Mouse (Mus musculus) forebrain, embryonic 14.5 days (tissue): ENCODE results near the gene Exoc3l4. TPM values are rescaled to one million over a fixed set of nuclear protein-coding genes. Genes with fewer than 3 reads are reported as not detected.

ENCODE experiments used
- ATAC-seq: fragments of 200-750 bp; cut with Nextera tagmentation; 2 replicates; pipeline ENCODE4 v1.8.0; 2017; ENCODE audit warnings: mild to moderate bottlenecking, moderate library complexity
- DNase-seq: peaks from one replicate; pipeline ENCODE4 v3.0.0-alpha.2; 2015; ENCODE audit warnings: low spot score
- H3K27ac ChIP-seq: fragments of 300-500 bp; sonication (generic); 2 replicates; pipeline ENCODE4 v1.5.1; 2014; ENCODE audit warnings: low read depth, mild to moderate bottlenecking, control low read depth, low read length, moderate library complexity
- H3K27me3 ChIP-seq: fragments of 300-500 bp; sonication (generic); replicated peaks from 2 replicates; pipeline ENCODE4 v1.6.1; 2014; ENCODE audit warnings: low read length, control low read depth, mixed read lengths; ENCODE audit not compliant: control insufficient read depth, insufficient read depth
- H3K36me3 ChIP-seq: fragments of 300-500 bp; sonication (generic); 2 replicates; pipeline ENCODE4 v1.6.1; 2014; ENCODE audit warnings: low read length, control low read depth; ENCODE audit not compliant: control insufficient read depth, insufficient read depth
- H3K4me1 ChIP-seq: fragments of 300-500 bp; sonication (generic); 2 replicates; pipeline ENCODE4 v1.6.1; 2014; ENCODE audit warnings: antibody characterized with exemption, low read length, control low read depth; ENCODE audit not compliant: control insufficient read depth, insufficient read depth
- H3K4me2 ChIP-seq: fragments of 300-500 bp; sonication (generic); 2 replicates; pipeline ENCODE4 v1.6.1; 2014; ENCODE audit warnings: mild to moderate bottlenecking, control low read depth, low read length
- H3K4me3 ChIP-seq: fragments of 300-500 bp; sonication (generic); 2 replicates; pipeline ENCODE4 v1.5.1; 2014; ENCODE audit warnings: low read depth, low read length, control low read depth
- H3K9ac ChIP-seq: fragments of 300-500 bp; sonication (generic); 2 replicates; pipeline ENCODE4 v1.6.1; 2014; ENCODE audit warnings: mild to moderate bottlenecking, low read length, control low read depth, moderate library complexity
- H3K9me3 ChIP-seq: fragments of 300-500 bp; sonication (generic); replicated peaks from 2 replicates; pipeline ENCODE4 v1.6.1; 2016; ENCODE audit warnings: low read length, control low read depth, mixed read lengths; ENCODE audit not compliant: control insufficient read depth
- WGBS: fragments of 180-500 bp; shearing (Covaris S2); extraction: QIAGEN DNeasy Blood & Tissue Kit; methylation state at CpG from one replicate; pipeline ENCODE4 v1.1.7; 2014; 5-methylcytosine and 5-hydroxymethylcytosine counted together
- polyA plus RNA-seq: library from polyadenylated mRNA; unstranded; fragments of >200 nt; fragmentation: Nextera tagmentation; extraction: Ambion mirVana; gene quantifications from 2 replicates; pipeline ENCODE4 v1.2.1, GENCODE M21; 2014

Gene Exoc3l4
- polyA plus RNA-seq, 1 experiment from 2014 or later: 2.7 TPM

DNA sequence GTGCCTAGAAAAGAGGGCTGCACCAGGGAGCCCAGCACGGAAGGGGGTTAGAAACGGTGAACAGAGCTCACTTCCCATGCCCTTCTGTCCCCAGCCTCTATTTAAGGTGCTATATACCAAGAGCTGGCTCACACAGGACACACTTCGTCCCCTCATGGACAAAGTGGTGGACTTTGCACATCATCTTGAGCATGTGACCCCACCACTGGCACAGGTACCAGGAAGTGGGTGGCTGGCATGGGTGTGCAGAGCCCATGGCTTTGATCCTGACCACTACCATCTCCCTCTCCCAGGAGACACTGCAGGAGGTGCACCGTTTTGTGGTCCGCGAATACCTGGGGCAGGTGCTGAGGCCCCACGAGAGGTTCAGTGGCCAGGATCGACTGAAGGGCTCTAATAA is 11.5 kb downstream of the Exoc3l4 start:
- no peak overlapping the region for H3K4me2 ChIP-seq

GRCm38 (mm10) chr12:111428961-111429911 is 12.4 kb downstream of the Exoc3l4 start:
- WGBS: under 1% methylated on average over 40 of the region's 40 CpGs
- Histone ChIP-seq H3K27ac (no peak overlapping the region), H3K4me1 (peaks cover 14% of the 10 kb centered on the region), H3K9ac (peak overlapping the region; percentile 47), H3K27me3 (peaks cover 67% of the 10 kb centered on the region), H3K4me3 (peak overlapping the region; percentile 31), H3K36me3 (no peaks in the 10 kb centered on the region), H3K9me3 (no peaks in the 10 kb centered on the region), H3K4me2 (peak overlapping the region; percentile 54)
- ATAC-seq: no peak
- DNase-seq: peak; percentile 70

More for the DNA sequence above, 11.5 kb downstream of the Exoc3l4 start:
- no peak for ATAC-seq
- H3K9me3 ChIP-seq: no peaks in the 10 kb centered on the region
- 20% methylated on average over 8 of the region's 8 CpGs for WGBS
- H3K36me3 ChIP-seq: no peaks in the 10 kb centered on the region
- no peak overlapping the region for H3K9ac ChIP-seq
- H3K4me3 ChIP-seq: no peak overlapping the region
- no peak overlapping the region for H3K27ac ChIP-seq
- peaks cover 76% of the 10 kb centered on the region for H3K27me3 ChIP-seq
- H3K4me1 ChIP-seq: peaks cover 14% of the 10 kb centered on the region
- no peak for DNase-seq

GRCm38 (mm10) chr12:111430049-111430867 is 13.4 kb downstream of the Exoc3l4 start:
- 16% methylated on average over 27 of the region's 27 CpGs for WGBS
- H3K4me2 ChIP-seq: peak overlapping the region; percentile 54
- DNase-seq (no peak), ATAC-seq (no peak)
- H3K4me1 ChIP-seq: peaks cover 14% of the 10 kb centered on the region
- peak overlapping the region; percentile 31 for H3K4me3 ChIP-seq
- no peak overlapping the region for H3K27ac ChIP-seq
- H3K36me3 ChIP-seq: no peaks in the 10 kb centered on the region
- no peaks in the 10 kb centered on the region for H3K9me3 ChIP-seq
- H3K9ac ChIP-seq: no peak overlapping the region; the same call in 1 of the 2 replicates
- peaks cover 58% of the 10 kb centered on the region for H3K27me3 ChIP-seq

GRCm38 (mm10) chr12:111430868-111431817 is 14.3 kb downstream of the Exoc3l4 start:
- no peak overlapping the region for H3K4me2 ChIP-seq
- H3K9me3 ChIP-seq: no peaks in the 10 kb centered on the region
- ATAC-seq: no peak
- no peak for DNase-seq
- H3K4me1 ChIP-seq: peaks cover 14% of the 10 kb centered on the region
- no peaks in the 10 kb centered on the region for H3K36me3 ChIP-seq
- 26% methylated on average over 14 of the region's 14 CpGs for WGBS
- 0 out of 2 replicates have a peak overlapping the region, but pooled peaks have one; percentile 9 for H3K27ac ChIP-seq
- no peak overlapping the region for H3K9ac ChIP-seq
- no peak overlapping the region for H3K4me3 ChIP-seq
- peaks cover 50% of the 10 kb centered on the region for H3K27me3 ChIP-seq

- WGBS: 34% methylated on average over 4 of the region's 4 CpGs
- Histone ChIP-seq H3K9ac (no peak overlapping the region), H3K27ac (no peak overlapping the region), H3K4me3 (no peak overlapping the region), H3K27me3 (peaks cover 50% of the 10 kb centered on the region), H3K4me1 (peaks cover 14% of the 10 kb centered on the region), H3K9me3 (no peaks in the 10 kb centered on the region), H3K36me3 (no peaks in the 10 kb centered on the region), H3K4me2 (no peak overlapping the region)
- DNase-seq (no peak), ATAC-seq (no peak)
Measured at GRCm38 (mm10) chr12:111432097-111432496, 15.3 kb downstream of the Exoc3l4 start.

DNA sequence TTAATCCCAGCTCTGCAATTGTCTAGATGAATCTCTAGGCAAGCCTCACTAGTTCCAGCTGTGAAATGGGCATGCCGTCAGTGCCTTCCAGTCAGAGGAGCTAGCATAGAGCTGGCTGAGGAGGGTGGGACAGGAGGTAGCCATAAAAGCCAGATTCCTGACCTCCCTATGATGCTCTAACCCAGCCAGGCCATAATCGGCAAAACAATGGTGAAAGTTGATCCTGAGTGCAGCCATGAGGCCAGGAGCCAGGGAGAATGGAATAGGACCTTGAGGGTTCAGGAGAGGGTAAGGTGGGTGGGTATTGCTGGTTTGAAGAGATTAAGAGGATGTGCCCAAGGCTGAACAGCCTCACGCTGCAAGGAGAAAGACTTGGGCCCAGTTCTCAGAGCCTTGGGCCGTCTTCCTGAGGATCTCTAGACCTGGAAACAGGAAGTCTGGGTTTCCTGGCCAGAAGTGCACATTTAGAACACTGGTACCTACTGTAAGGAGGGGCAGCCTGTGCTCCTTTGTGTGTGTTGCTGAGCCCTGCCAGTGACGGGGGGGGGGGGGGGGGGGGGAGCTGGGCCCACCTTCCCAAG is 16.0 kb downstream of the Exoc3l4 start:
- WGBS: 51% methylated on average over 5 of the region's 5 CpGs
- peaks cover 44% of the 10 kb centered on the region for H3K27me3 ChIP-seq

GRCm38 (mm10) chr12:111434164-111434744 is 17.4 kb downstream of the Exoc3l4 start:
- Histone ChIP-seq H3K27me3 (peaks cover 30% of the 10 kb centered on the region), H3K9me3 (no peaks in the 10 kb centered on the region), H3K9ac (no peak overlapping the region), H3K4me1 (no peaks in the 10 kb centered on the region; the same call in 1 of the 2 replicates), H3K4me3 (no peak overlapping the region), H3K27ac (peak overlapping the region; percentile 27; the same call in 1 of the 2 replicates), H3K36me3 (no peaks in the 10 kb centered on the region), H3K4me2 (no peak overlapping the region)
- WGBS: 28% methylated on average over 6 of the region's 7 CpGs
- DNase-seq (peak; percentile 65), ATAC-seq (peak; percentile 63)

More for the DNA sequence above, 16.0 kb downstream of the Exoc3l4 start:
- Histone ChIP-seq H3K4me1 (peaks cover 11% of the 10 kb centered on the region), H3K4me3 (no peak overlapping the region), H3K4me2 (no peak overlapping the region), H3K9me3 (no peaks in the 10 kb centered on the region), H3K27ac (no peak overlapping the region), H3K36me3 (no peaks in the 10 kb centered on the region), H3K9ac (no peak overlapping the region)
- DNase-seq: no peak
- ATAC-seq: no peak
